Mouse (Mus musculus): Measurements from ENCODE around the gene Ppt2. TPM values are rescaled to one million over a fixed set of nuclear protein-coding genes. Genes with fewer than 3 reads are reported as not detected.

The Ppt2 gene
- total RNA-seq, 2 experiments from 2014 or later: 17.0 to 31.3 TPM

DNA sequence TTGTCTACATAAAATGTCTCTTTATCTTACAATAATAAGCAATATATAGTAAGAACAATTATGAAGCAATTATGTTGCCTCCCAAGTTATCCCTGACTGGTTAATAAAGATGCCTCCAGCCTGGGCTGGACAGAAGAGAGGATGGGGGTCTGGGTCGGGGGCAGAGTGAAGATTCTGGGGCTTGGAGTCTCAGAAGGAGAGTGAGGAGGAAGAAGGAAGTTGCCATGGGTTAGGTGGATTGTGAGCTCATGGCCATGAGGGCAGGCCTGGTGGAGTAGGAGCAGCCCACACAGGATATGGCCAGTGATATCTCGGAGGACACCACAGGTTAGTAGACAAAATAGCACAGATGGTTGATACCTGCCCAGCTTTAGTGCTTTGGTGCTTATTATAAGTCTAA lies 29.8 kb upstream of the Ppt2 start:
- no peak for ATAC-seq (replicated peaks; ENCODE audit: low FRiP score, low TSS enrichment, poor library complexity, severe bottlenecking)

DNA sequence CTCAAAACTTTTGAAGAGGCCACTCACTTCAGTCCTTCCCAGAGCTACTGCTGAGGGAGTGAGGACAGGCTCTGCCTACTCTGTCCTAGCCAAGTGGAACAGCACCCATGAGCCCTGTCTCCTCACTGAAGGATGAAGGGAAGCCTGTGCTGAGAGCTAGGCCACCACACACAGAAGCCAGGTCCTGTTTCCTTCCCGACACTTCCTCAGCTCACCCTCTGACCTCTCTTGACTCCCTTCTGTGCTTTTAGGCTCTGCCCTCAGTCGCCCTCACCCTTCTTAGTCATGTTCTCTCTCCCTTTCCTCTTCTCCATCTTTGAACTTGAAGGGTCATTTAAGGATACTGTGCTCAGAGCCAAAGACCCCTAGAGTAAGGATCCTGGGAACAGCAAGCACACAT lies 29.0 kb upstream of the Ppt2 start:
- ATAC-seq (replicated peaks; ENCODE audit: low FRiP score, low TSS enrichment, poor library complexity, severe bottlenecking): no peak

DNA sequence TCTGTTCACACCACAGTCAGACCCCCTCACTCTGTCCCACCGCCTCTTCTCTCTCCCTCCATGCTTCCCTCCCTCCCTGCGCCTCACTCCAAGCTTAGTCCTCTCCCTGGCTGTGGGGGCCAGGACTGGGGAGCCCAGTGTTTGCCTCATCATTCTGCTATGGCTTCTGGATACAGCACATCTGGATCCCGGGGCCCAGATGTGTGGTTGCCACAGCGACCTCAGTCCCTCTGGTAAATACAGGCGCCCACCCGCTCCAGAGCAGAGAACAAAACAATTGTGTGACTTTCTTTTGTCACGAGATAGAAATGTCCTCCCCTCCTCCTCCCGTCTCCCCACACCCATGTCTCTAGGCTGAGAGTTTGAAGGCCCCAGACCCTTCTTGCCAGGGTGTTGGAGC lies 28.4 kb upstream of the Ppt2 start:
- ATAC-seq (replicated peaks; ENCODE audit: low FRiP score, low TSS enrichment, poor library complexity, severe bottlenecking): no peak

DNA sequence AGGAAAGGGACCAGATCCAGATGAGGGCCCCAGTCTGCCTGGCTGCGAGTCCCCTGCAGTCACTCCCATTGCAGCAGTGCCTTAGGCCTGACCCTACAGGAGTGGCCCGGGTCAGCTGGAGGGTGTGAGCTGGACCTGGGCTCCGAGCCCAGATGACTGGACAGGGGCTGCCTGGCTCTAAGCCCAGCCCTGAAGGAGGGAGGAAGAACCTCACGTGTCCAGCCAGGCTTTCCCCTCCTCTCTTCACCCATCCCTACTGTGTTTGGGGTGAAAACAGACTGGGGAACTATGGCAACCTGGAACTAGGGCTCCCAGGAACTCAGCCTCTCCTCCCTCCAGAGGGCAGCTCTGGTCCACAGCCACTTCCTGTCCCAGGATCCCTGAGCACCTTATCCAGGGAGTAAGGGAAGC lies 27.3 kb upstream of the Ppt2 start:
- no peak for ATAC-seq (replicated peaks; ENCODE audit: low FRiP score, low TSS enrichment, poor library complexity, severe bottlenecking)

DNA sequence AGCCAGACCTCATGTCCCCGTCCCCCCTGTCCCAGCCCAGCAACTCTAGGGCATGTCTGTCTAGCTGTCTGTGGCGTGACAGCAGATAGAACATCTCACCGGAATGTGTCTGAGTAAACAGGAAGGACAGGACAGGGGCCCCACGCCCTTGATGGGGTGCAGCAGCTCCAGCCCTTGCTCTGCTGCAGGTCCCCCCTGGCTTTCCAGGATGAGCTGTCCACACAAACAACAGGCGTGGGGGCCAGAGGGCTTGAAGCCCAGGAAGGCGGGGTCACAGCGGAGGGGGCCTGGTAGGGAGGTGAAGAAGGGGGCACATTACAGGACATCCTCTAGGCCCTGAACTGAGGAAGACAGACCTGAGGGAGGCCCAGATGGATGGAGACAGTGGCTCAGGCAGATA lies 26.9 kb upstream of the Ppt2 start:
- ATAC-seq (replicated peaks; ENCODE audit: low FRiP score, low TSS enrichment, poor library complexity, severe bottlenecking): no peak

DNA sequence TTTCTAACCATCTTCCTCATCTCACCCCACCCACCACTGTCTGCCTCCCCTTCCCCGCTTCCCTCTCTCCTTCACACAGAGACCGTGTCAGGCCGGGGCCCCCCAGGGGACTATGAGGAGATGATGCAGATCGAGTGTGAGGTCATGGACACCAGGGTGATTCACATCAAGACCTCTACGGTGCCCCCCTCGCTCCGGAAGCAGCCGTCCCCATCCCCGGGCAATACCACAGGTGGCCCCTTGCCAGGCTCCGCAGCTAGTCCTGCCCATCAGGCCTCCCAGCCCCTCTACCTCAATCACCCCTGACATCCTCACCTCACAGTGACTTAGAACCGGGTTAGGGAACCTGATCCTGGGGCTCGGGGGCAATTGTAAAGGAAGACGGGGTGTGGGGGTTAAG lies 26.1 kb upstream of the Ppt2 start:
- ATAC-seq (replicated peaks; ENCODE audit: low FRiP score, low TSS enrichment, poor library complexity, severe bottlenecking): no peak

DNA sequence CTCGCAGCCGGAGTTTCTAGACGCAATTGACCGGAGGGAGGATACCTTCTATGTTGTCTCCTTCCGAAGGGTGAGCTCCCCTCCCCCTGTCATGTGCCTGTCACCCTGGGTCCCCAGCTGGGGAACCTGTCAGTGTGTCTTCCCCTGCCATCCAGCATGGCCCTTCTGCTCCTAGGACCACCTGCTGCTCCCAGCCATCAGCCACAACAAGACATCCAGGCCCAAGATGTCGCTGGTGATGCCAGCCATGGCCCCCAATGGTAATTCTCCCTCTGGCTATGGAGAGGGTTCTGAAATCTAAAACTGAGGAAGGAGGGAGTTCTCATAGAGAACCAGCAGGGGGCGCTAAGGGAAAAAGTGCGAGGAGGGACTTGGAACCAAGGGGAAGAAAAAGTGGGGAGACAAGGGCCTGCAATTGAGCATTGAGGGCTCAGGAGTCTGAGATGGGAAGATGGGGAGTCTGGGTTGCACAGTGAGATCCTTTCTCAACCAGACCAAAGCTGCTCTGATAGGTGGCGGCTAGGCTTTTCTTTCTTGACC lies 25.5 kb upstream of the Ppt2 start:
- 0 out of 2 replicates have a peak, but pooled peaks have one; percentile 23 for ATAC-seq (replicated peaks; ENCODE audit: low FRiP score, low TSS enrichment, poor library complexity, severe bottlenecking)

DNA sequence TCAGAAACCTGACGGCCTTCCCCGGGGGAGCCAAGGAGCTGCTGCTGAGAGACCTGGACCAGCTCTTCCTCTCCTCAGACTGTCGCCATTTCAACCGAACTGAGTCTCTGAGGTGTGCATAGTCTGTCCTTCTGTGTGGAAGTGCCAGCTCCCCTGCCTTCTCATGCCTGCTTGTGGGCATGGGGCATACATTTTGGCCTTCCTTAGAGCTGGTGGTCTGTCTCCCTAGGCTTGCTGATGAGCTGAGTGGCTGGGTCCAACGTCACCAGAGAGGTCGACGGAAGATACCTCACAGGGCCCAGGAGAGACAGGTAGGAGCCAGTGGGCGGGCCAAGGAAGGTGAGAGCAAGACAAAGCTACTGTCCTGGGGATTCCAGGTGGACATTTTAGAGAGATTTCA lies 24.7 kb upstream of the Ppt2 start:
- no peak for ATAC-seq (replicated peaks; ENCODE audit: low FRiP score, low TSS enrichment, poor library complexity, severe bottlenecking)

DNA sequence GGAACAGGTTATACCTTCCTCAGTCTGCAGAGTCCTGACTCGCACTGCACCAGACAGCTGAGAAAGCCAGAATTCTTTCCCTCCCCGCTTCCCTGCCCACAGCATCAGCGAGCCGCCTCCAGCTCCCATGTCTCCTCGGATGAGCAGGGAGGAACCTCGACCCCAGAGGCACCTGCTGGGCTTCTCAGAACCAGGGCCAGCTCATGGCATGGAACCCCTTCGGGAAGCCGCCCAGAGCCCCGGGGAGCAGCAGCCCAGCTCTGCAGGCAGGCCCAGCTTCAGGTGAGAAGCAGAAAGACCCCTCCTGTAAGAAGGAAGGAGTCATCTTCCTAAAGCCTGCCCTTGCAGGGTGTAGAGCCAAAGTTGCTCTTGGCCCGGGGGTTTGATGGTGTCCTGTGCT lies 24.2 kb upstream of the Ppt2 start:
- no peak for ATAC-seq (replicated peaks; ENCODE audit: low FRiP score, low TSS enrichment, poor library complexity, severe bottlenecking)

DNA sequence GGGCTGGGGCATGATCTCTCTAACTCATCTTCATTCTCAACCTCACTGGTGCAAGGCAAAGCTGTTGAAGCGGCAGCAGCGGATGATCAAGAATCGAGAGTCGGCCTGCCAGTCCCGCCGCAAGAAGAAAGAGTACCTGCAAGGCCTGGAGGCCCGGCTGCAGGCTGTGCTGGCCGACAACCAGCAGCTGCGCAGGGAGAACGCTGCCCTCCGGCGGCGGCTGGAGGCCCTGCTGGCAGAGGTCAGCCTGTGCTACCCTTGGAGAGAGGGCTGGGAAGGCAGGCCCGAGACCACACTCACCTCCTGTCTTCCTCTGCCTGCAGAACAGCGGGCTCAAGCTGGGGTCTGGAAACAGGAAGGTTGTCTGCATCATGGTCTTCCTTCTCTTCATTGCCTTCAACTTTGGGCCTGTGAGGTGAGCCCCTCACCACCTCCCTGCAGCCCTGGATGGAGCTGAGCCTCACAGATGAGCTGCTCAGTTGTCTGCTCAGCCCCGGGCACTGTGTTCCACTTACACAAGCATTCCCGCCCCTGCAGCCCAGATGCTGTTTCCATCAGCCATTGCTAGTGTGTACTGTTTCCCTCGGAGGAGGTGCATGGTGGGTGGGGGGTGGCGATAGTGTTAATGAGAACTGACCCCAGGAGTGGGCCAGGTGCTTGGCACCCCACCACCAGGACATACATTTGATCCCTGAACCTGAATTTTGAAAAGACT lies 23.4 kb upstream of the Ppt2 start:
- no peak for ATAC-seq (replicated peaks; ENCODE audit: low FRiP score, low TSS enrichment, poor library complexity, severe bottlenecking)

DNA sequence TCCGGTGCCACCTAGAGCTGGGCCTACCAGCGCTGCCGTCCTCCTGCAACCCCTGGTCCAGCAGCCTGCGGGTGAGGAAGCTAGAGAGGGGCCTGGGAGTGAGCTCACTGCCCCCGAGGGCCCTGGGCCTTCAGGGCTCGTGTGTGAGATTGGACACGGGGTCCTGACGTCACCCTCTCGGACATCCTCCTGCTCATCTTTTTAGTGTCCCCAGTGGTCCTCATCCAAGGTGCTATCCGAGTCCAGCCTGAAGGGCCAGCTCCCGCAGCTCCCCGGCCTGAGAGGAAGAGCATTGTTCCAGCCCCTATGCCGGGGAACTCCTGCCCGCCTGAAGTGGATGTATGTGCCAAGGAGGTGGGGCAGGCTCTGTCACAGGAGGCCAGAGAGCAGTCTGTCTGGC lies 22.5 kb upstream of the Ppt2 start:
- no peak for ATAC-seq (replicated peaks; ENCODE audit: low FRiP score, low TSS enrichment, poor library complexity, severe bottlenecking)

DNA sequence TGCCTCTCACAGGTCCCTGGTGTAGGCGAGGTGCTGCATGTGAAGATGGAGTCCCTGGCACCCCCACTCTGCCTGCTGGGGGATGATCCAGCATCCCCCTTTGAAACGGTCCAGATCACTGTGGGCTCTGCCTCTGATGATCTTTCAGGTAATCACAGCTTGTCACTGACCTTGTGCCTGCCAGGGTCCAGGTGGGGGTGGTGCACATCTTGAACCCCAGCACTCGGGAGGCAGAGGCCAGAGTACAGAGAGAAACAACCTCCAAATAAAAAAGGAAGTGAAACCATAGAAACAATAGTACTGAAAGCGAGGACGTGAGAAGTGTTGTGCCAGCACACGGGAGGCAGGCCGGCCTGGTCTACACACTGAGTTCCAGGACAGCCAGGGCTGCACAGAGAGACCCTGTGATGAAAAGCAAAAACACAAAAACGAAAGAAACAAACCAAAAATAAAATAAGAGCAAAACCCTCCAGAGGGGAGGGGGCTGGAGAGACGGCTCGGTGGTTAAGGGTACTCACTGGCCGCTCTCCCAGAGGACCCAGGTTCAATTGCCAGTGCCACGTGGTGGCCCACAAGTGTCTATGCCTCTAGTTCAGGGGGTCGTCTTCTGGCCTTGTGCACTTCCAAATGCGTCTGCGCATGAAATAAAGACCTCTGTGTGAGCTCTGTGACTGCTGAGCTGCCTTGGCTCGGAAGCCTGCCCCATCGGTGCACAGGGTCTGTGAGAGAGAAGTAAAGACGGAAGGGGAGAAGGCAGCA lies 21.0 kb upstream of the Ppt2 start:
- ATAC-seq (replicated peaks; ENCODE audit: low FRiP score, low TSS enrichment, poor library complexity, severe bottlenecking): no peak

DNA sequence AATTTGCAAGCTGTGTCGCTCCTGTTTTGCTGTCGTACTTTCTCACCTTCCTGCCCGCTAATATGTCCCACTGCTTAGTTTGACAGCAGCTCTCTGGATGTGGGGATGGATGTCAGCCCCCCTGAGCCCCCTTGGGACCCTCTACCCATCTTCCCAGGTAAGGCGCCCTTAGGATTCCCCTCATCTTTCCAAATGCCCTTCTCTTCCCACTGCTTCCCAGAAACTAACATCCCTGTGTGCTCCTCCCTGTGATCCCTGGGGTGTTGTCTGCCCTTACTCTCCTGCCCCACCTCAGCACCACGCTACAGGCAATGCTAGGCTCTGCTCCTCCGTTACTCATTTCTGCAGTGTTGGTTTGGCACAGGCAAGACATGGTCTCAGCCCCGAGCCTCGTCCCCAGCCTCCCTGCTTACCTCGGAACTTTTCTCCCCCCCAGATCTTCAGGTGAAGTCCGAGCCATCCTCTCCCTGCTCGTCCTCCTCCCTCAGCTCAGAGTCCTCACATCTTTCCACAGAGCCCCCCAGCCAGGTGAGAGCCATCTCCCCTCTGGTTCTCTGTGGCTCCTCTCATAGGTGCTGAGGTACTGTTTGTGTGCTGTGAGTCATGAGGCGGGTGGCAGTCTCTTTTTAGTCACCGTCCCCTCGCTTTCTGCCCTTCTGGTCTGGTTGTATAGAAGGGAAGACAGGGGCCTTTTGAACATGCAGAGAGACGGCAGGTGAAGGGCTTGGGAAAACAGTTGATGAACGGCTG lies 20.0 kb upstream of the Ppt2 start:
- no peak for ATAC-seq (replicated peaks; ENCODE audit: low FRiP score, low TSS enrichment, poor library complexity, severe bottlenecking)

DNA sequence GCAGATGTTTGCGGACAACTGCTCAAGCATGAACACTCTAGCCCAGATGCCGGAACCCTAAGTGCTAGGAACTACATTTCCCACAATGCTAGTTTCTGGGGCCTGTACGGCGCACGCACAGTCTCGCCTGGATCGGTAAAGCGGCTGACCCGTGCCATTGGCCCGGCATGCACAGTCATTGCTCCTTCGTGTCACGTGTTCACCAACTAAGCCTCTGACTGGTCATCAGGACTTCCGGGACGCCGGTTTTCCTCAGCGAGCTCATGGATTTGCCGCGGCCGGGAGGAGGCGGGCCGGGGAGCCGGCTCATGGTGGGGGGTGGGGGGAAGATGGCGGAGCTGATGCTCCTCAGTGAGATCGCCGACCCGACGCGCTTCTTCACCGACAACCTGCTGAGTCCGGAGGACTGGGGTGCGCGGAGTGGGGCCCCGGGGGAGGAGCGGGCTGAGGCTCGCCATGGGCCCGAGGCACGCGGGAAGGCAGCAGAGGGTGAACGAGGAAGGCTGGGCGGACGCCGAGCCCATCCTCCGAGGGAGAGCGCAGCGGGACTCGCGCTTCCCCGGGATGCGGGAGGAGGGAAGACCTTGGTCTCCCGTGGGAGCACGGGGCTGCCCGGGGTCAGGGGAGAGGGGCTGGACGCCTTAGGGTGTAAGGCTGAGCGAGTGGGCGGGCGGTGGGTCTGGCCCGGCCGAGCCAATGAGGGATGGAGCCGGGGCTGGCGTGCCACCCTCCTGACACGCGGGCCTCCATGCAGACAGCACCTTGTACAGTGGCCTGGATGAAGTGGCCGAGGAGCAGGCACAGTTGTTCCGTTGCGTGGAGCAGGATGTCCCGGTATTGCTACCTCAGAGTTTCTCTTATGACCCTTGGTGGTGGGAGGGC lies 18.8 kb upstream of the Ppt2 start, which contains the start of gene Atf6b:
Gene Atf6b, plus strand, starts transcription at position 241 of the 882 bp plus-strand sequence.
- peak; percentile 92 for ATAC-seq (replicated peaks; ENCODE audit: low FRiP score, low TSS enrichment, poor library complexity, severe bottlenecking)

DNA sequence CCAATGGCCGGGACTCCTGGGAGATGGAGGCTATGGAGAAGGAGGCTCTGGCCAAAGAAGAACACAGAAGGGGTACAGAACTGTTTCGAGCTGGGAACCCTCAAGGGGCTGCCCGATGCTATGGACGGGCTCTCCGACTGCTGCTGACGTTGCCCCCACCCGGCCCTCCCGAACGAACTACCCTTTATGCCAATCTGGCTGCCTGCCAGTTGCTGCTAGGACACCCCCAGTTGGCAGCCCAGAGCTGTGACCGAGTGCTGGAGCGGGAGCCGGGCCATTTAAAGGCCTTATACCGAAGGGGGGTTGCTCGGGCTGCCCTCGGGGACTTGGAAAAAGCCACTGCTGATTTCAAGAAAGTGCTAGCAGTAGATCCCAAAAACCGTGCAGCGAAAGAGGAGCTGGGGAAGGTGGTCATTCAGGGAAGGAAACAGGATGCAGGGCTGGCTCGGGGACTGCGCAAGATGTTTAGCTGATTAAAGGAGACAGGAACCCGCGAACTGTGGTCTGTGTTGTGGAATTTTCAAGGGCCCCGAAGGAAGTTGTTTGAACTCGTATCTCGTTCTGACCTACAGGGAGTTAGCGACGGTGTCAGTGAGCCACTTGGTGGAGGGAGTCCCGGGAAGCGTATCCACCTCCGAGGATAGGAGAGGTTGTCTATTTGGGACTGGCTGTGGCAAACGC lies 17.7 kb upstream of the Ppt2 start:
- ATAC-seq (replicated peaks; ENCODE audit: low FRiP score, low TSS enrichment, poor library complexity, severe bottlenecking): no peak

DNA sequence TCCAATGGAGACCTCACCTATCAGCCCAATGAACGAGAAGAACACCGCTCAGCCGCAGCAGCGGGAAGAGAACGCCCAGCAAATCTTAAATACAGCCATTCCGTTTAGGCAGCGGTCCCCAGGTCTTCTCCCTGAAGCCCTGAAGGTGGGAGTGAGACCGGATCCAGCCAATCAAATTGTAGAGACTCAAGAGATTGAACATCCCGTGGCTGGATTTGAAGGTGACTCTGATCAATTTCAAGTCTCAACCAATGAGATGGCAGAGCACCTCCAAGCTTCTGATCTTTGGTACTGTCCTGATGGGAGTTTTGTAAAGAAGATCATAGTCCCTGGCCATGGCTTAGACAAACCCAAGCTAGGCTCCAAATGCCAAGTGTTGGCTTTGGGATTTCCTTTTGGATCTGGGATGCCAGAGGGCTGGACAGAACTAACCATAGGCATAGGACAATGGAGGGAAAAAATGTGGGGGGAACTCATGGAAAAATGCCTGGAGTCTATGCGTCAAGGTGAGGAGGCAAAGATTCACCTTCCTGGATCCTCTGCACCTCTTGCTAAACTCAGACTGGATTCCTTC lies 17.0 kb upstream of the Ppt2 start:
- ATAC-seq (replicated peaks; ENCODE audit: low FRiP score, low TSS enrichment, poor library complexity, severe bottlenecking): no peak

DNA sequence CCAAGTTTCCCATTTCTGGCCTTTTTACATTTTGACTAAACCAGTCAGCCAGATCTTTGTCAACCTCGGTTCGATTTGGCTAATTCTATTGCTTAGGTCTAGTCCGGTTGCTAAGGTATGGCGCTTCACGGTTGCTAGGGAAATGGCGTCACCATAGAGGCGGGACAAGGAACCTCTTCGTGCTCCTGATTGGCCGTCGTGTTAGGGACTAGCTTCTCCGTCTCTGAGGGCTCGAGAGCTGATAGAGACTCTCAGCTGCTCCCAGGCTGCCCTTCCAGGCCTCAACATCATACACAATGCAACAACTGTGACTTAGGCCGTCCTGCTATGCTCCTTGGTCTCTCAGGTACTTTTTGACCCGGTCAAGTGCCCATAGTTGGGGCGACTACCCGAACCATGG lies 16.3 kb upstream of the Ppt2 start, which contains the start of gene Fkbpl:
Gene Fkbpl, plus strand, starts transcription at position 157 of the 400 bp plus-strand sequence.
- ATAC-seq (replicated peaks; ENCODE audit: low FRiP score, low TSS enrichment, poor library complexity, severe bottlenecking): peak; percentile 86

DNA sequence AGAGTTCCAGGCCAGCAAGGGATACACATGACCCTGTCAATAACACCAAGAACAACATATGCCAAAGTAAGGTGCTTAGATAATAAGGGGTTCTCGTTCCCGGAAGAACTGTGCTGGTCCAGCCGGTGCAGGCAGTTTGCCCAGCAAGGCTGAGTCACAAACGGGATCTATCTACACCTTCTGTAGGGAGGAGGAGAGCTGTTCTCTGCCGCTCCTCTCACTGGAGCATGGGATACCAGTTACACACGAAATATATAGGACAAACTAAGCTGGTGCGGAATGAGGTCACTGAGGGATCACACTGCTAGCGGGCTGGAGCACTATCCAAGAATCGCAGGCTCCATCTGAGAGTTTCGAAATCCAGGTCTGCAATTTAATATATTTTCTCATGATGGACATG lies 15.6 kb upstream of the Ppt2 start:
- ATAC-seq (replicated peaks; ENCODE audit: low FRiP score, low TSS enrichment, poor library complexity, severe bottlenecking): no peak

Data from megakaryocyte-erythroid progenitor cell, adult 5-6 weeks (primary cell).